Mouse (Mus musculus): Measurements from ENCODE around the gene Got1. TPM values are rescaled to one million over a fixed set of nuclear protein-coding genes. Genes with fewer than 3 reads are reported as not detected.

Gene Got1
- 398 TPM for polyA plus RNA-seq (2017; shearing (Covaris generic))

DNA sequence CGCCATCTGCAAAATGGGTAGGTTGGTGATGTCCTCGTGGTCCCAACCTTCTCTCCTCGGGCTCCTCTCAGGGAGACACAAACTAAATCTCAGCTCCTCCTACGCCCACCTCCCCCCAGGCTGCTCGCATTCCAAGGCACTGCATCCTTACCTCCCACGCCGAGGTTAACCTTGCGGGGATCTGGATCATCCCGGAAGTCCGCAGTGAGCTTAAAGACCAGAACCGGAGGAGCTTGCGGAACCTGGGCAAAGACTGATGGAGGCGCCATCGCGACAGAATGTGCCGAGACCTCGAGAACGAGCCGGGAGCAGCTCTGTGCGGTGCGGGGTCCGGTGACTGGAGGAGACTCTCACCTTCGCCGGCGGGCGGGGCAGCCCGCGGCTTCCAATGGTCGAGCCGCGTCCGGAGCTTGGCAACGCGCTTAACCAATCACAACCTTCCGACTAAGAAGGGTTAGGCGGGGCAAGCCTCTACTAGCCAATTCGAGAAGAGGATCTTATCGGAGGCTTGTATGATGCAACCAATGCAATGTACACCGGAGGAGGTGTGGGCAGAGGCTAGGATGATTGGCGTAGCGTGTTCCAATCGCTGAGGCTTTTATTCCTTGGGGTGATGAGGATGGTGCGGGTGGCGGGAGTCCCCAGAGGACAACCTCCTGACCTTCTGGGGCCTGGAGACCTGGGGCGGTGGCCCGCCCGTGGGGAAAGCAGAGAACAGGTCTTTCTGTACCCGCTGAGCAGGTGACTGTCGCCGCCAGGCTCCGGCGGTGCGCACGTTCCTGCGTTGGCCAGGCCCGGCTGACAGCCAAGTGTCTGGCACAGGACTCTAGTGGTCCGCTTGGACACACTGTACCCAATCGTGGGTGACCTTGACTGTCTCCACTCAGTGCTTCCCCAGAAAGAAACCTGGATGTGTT lies at the start of gene Got1:
TSS of gene Got1 (minus strand) at position 419 of the 917 bp plus-strand sequence.

Other genes with a start within 250 kb of the Got1 start
- gene Hpse2, start 136.2 kb downstream of the Got1 start, polyA plus RNA-seq (2017; shearing (Covaris generic)): not detected
- not detected for gene Cnnm1, start 84.2 kb downstream of the Got1 start, polyA plus RNA-seq (2017; shearing (Covaris generic))
- not detected for gene Nkx2-3, start 87.7 kb upstream of the Got1 start, polyA plus RNA-seq (2017; shearing (Covaris generic))
- 45.8 TPM for gene Slc25a28, start 150.3 kb upstream of the Got1 start, polyA plus RNA-seq (2017; shearing (Covaris generic))
- 1.3 TPM for gene Entpd7, start 165.1 kb upstream of the Got1 start, polyA plus RNA-seq (2017; shearing (Covaris generic))
- gene Cutc, start 228.4 kb upstream of the Got1 start, polyA plus RNA-seq (2017; shearing (Covaris generic)): 7.8 TPM
- gene Cox15, start 228.4 kb upstream of the Got1 start, polyA plus RNA-seq (2017; shearing (Covaris generic)): 15.7 TPM

Measured in effector memory CD4-positive, alpha-beta T cell, adult 7 months (primary cell).